Mouse (Mus musculus) frontal cortex, postnatal 10 days (tissue): ENCODE measurements around the gene Gm3164.
"Not testable (repeated sequence)": the region's sequence is repeated elsewhere in the genome, so short reads cannot be mapped to it uniquely, and the experiment has no call there.

Source experiments
- DNase-seq, 2 experiments: peaks; one replicate each; pipeline ENCODE4 v3.0.0; 2022; ENCODE audit warnings: low spot score in 2 of 2, mixed read lengths in 1 of 2

Gene Gm3164

DNA sequence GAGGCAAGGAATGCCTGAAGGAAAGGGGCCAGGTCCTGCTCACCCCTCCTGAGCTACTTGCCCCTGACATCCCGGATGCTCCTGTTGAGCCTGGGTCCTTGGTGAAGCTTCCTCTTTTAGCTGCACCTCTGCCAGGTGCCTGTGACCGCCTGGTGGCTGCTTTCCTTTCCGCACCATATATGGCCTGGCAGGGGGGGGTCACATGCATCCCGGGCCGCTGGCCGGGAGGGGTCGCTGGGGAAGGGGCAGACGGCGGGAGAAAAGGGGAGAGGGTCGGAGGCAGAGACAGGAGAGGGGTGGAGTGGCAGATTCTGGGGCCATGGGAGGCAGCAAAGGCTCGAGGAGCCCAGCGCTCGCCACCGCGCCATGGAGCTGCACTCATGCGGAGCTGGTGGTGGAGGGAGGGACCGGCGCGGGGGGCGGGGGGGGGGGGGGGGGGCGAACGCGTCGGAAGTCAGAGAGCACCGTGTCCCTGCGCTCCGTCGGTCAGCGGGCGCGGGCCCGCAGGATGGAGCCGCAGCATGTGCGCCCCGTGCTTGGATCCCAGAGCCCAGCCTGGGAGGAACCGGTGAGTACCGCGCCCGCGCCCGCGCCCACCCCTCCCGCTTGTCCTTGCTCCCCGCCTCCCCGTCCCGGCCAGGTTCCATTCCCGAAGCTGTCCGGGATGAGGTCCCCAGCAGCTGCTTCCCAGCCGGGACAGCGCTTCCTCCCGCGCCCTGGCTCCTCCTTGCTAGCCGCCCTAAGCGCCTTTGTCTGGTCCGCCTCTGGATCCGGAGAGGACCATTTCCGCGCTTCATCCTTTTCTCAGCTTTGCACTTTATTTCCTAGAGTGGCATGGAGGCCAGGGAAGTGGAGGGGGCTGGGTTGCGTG, at the start of gene Gm3164:
Gene Gm3164, plus strand, starts transcription at position 484 of the 871 bp plus-strand sequence.
- peak in 1 of 2 experiments; percentile 60 for DNase-seq

DNA sequence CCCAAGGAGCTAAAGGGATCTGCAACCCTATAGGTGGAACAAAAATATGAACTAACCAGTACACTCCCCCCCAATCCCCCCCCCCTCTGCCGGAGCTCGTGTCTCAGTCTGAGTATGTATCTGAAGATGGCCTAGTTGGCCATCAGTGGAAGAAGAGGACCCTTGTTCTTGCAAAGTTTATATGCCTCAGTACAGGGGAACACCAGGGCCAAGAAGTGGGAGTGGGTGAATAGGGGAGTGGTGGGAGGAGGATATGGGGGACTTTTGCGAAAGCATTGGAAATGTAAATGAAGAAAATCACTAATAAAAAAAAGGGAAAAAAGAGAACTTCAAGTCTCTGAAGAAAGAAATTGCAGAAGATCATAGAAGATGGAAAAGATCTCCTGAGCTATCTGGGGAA, 46.3 kb upstream of the Gm3164 start:
- DNase-seq, result not testable (repeated sequence)

DNA sequence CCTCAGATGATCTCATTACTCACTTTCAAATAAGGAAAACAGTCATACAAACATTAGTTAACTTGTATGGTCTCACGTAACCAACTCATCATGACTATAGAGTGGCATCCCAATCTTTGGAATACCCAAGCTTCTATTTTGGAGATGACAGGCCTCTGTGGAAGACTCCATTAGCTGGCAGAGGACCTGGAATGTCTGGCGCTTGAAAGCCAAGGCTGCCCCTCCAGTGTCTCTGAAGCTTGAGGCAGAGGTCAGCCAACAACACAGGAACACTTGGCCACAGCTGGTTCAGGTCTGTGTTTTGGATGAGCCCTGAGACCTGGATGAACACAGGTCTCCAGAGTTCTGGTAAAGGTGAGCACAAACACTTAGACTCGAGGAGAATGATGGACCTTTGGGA, 45.6 kb upstream of the Gm3164 start:
- DNase-seq, result not testable (repeated sequence)

DNA sequence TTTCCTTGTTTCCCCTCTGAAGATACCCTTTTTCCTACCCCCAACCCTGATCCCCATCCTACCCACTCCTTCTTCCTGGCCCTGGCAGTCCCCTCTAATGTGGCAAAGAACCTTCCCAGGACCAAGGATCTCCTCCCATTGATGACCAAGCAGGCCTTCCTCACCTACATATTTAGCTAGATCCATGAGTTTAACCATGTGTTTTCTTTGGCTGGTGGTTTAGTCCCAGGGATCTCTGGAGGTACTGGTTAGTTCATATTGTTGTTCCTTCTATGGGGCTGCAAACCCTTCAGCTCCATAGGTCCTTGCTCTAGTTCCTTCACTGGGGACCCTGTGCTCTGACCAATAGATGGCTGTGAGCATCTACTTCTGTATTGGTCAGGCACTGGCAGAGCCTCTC, 37.4 kb upstream of the Gm3164 start:
- DNase-seq, result not testable (repeated sequence)

DNA sequence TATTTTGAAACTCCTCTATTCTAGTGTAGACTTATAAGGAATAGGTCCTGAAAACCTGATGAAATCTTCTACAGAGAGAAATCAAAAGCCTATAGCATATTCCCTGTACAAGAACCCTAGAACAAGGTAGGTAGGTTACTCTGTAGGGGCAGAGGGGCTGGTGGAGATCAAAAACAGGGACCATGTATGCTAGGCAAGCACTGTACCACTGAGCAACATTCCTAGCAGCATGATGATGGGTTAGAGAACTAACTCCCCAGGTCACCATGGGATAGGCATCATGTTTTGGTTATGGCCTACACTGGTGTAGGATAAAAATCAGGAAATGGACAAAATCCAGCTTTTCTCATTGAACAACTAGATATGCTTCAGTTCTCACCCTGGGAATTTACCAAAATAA, 29.6 kb upstream of the Gm3164 start:
- not testable (repeated sequence) for DNase-seq

DNA sequence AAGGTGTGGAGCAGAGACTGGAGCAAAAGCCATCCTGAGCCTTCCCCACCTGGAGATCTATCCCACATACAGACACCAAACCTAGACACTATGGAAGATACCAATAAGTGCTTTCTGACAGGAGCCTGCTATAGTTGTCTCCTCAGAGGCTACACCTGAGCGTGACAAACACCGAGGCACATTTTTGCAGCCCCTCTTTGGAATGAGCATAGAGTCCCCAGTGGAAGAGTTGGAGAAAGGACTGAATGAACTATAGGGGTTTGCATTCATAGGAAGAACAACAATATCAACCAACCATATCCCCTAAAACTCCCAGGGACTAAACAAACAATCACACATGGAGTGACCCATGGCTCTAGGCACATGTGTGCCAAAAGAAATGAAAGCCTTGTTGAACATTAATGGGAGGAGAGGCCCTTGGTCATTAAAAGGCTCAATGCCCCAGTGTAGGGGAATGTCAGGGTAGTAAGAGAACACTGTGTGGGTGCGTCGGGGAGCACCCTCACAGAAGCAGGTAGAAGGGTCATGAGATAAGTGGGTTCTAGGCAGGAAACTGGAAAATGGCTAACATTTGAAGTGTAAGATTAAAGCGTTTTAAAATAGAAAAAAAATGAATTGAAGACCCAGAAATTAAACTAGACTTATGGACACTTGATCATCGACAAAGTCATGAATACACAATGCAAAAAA, 22.3 kb upstream of the Gm3164 start:
- DNase-seq, result not testable (repeated sequence)

DNA sequence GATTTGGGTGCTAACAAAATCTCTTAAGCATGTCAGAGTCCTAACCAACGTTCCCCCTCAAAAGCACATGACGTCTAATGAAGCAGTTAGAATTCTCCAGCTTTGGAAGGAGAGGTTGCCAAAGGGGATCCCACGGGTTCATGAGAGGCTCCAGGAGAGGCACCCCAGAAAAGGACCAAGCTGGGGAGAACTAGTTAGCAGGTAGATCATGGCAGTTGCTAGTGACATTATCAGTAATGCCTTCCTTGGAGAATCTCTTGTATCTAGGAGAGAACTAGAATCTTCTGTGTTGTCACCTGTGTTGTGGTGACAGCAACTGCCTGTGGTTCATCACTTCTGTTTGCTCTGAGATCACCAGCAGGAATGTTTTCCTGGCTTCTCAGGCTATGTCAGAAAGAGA, 18.0 kb upstream of the Gm3164 start, which contains the start of gene Gm3159:
Gene Gm3159, plus strand, starts transcription at position 301 of the 400 bp plus-strand sequence.
- not testable (repeated sequence) for DNase-seq

DNA sequence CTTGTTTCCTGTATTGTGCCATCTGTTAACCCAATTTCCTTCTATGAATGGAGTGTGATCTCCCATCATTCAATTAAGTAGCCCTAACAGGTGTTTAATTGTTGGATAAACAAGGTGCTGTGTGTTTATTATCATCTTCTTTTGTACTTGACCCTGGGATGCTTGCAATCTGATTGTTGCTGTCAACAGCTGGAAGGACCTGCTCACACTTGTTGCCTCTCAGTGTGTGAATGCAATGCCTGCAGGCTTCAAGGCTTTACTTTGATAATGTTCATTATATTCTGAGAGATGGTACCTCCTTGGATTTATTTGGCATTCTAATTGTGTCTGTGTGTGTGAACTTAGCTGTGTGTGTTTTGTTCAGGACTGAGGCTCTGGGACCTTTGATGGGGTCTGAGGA, 16.6 kb upstream of the Gm3164 start:
- not testable (repeated sequence) for DNase-seq

DNA sequence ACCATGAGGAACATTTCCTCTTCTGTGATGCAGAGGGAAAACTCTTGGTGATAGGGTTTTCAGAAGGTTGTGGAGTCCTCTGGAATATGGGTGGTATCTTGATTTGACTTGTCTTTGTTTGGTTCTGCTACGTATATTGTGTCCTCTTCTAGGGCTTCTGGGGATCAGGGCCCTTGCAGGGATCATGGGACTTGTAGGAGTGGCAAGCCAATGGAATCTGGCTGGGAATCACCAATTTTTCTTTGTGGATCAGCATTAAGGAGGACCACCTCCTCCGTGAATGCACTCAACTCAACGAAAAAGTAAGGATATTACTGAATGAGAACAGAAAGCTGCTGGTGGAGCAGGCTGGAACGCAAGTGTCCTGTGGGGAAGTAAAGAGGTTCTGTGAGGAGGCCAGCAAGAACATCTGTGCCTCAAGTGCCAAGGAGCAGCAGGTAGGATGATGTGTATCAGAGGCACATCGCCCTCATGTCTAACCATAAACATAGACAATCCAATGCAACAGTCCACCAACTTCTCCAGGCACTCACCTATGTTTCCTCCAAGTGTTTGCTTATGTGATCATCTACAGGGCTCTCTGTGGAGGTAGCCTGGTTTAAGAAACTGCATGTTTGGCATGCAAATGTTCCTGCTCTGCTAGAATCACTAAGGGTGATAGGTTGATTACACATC, 15.0 kb upstream of the Gm3164 start:
- DNase-seq, result not testable (repeated sequence)

DNA sequence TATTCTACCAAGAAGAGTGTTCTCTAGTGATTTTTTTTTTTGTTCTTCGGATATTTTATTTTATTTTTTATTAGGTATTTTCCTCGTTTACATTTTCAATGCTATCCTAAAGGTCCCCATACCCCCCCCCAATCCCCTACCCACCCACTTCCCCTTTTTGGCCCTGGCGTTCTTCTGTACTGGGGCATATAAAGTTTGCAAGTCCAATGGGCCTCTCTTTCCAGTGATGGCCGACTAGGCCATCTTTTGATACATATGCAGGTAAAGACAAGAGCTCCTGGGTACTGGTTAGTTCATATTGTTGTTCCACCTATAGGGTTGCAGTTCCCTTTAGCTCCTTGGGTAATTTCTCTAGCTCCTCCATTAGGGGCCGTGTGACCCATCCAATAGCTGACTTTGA, 14.0 kb upstream of the Gm3164 start:
- DNase-seq, result not testable (repeated sequence)

DNA sequence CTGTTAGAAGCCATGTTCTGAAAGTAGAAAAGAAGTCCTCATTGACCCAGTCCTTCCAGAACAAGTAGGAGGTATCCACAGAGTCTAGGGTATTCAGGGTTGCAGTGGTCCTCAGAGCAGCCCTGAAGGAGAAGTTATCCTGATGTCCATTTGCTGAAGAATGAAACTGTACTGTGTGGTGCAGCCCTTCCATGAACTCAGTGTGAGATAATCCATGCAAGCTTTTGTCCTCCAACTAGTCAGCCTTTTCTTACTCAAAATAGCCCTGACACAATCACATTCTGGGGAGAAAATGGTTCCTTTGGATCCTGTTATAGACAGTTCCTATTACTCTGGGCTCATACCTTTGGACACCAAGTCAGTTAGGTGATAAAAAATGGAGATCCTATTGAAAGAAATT, 11.4 kb upstream of the Gm3164 start:
- DNase-seq, result not testable (repeated sequence)

DNA sequence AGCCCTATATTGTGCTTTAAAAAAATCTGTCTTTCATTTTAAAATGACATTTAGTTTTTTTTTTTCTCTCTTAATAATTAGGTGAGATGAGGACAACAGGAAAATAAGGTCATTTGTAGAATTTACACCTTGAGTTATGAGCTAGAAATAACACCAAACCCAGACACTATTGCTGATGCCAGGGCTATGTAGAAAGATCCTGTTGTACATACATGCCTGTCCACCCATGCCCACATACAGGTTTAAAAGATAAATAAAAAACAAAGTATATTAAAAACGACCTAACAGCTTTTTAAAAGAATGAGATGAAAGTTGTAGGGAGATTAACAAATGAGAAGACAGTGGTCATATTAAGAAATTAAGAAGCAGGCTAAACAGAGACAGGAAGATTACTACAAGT, 5.3 kb upstream of the Gm3164 start:
- not testable (repeated sequence) for DNase-seq

DNA sequence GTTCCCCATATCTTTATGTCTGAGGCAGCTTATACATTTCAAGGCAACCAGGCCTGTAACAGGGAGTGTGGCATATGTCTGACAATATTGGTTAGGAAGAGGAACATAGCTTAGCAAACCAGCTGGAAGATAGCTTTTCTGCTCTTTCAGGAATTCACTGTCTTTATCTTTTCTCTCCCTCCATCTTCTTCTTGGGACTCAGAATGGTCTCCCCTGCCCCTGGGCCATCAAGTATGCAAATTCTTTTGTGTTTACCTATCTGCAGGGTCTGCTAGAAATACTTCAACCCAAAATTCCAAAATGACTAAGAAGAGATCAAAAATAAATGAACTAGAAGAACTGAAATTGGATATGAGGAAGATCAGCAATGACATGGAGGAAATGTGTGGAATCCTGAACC, 15.4 kb downstream of the Gm3164 start, which contains the start of gene Gm3173:
Gene Gm3173, plus strand, starts transcription at position 301 of the 400 bp plus-strand sequence.
- DNase-seq, result not testable (repeated sequence)

DNA sequence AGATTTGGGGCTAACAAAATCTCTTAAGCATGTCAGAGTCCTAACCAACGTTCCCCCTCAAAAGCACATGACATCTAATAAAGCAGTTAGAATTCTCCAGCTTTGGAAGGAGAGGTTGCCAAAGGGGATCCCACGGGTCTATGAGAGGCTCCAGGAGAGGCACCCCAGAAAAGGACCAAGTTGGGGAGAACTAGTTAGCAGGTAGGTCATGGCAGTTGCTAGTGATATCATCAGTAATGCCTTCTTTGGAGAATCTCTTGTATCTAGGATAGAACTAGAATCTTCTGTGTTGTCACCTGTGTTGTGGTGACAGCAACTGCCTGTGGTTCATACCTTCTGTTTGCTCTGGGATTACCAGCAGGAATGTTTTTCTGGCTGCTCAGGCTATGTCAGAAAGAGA, 66.2 kb downstream of the Gm3164 start, which contains the start of gene Gm3182:
Gene Gm3182, plus strand, starts transcription at position 301 of the 400 bp plus-strand sequence.
- not testable (repeated sequence) for DNase-seq
